26 mouse cellular contexts compared by ENCODE assay signal in the genomic region with DNA sequence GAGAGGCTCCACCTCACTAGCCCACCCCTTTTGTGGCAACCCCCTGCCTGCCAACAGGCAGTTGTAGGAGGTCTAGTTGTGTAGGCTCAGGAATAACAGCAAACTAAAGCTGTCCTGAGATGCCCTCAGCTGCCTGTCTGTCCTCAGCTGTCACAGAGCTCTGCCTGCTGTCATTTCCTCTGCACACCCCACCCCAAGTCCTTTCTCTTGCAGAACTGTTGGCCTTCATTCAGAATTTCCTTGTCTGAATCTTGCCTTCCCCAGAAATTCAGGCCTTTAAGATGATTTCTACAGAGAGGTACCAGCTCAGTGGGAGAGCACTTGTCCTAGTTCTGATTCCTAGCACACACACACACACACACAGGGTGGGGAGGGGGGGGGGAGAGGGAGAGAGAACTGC. TPM values are rescaled to one million over a fixed set of nuclear protein-coding genes. Genes with fewer than 3 reads are reported as not detected.
A peak's percentile ranks its signal among the peaks of the same experiment; 100 is the strongest.
DNase-seq lines count a peak whose midpoint lies in the region; ATAC-seq and TF ChIP-seq lines count a peak whose summit lies in the region.
"Had no signal": no experiment of that assay in that cellular context is flagged by ENCODE, and none has a peak within 500 bp of the region (broad histone marks: within the 10 kb centered on the region; RNA-seq: fewer than 3 reads in every experiment).

No protein-coding gene starts in this region.

- no peak overlapping the region for H3K4me3 ChIP-seq in gastrocnemius, adult 2 months
- no peak overlapping the region for H3K4me3 ChIP-seq in lung, adult 2 months (replicated peaks; ENCODE audit: extremely low read depth, low read depth, low read length)
- no peak overlapping the region for H3K4me3 ChIP-seq in lung, embryonic 14.5 days (ENCODE audit: low read depth, low read length)
- H3K4me3 ChIP-seq in forebrain, embryonic 11.5 days (ENCODE audit: low read depth, low read length), result no peak overlapping the region
- H3K4me3 ChIP-seq: embryonic facial prominence, embryonic 12.5 days; erythroblast, embryonic 14.5 days; hindbrain, embryonic 15.5 days; intestine, embryonic 15.5 days; limb, embryonic 12.5 days; liver, embryonic 12.5 days; midbrain, embryonic 13.5 days had no signal

- intact Hi-C loops in gastrocnemius, adult 2 months (cut with DNase I), result loop anchor here (5.0 to 10.0 kb wide), 2 partner anchors 121 to 228 kb away; partner anchors contain the start of genes Mcee, Mphosph10 and Mtmr10
- intact Hi-C loops in gastrocnemius, postnatal 36 days (cut with DNase I), result no loop called here

- TF ChIP-seq POLR2A in lung, adult 2 months (IDR thresholded peaks at IDR 0.05; ENCODE audit: borderline replicate concordance, extremely low read depth, low read depth, low read length), result no peak

- TF ChIP-seq CTCF in gastrocnemius, adult 2 months (IDR thresholded peaks at IDR 0.05), result no peak
- no peak for TF ChIP-seq CTCF in lung, adult 2 months (IDR thresholded peaks at IDR 0.05; ENCODE audit: insufficient read depth, low read length)
- TF ChIP-seq CTCF in lung, embryonic 14.5 days (IDR thresholded peaks at IDR 0.05; ENCODE audit: low read depth), result no peak

- no peaks in the 10 kb centered on the region for H3K9me3 ChIP-seq in lung, embryonic 14.5 days (ENCODE audit: low read depth, low read length)
- H3K9me3 ChIP-seq in forebrain, embryonic 11.5 days (ENCODE audit: control insufficient read depth, low read length), result no peaks in the 10 kb centered on the region
- H3K9me3 ChIP-seq: embryonic facial prominence, embryonic 12.5 days; hindbrain, embryonic 15.5 days; intestine, embryonic 15.5 days; limb, embryonic 12.5 days; liver, embryonic 12.5 days; midbrain, embryonic 13.5 days had no signal

- peaks cover 9% of the 10 kb centered on the region for H3K4me1 ChIP-seq in lung, adult 2 months (ENCODE audit: control insufficient read depth, insufficient read depth, low read length)
- no peaks in the 10 kb centered on the region for H3K4me1 ChIP-seq in lung, embryonic 14.5 days (ENCODE audit: insufficient read depth)
- no peaks in the 10 kb centered on the region for H3K4me1 ChIP-seq in forebrain, embryonic 11.5 days (replicated peaks; ENCODE audit: control insufficient read depth, insufficient read depth, low read length)
- H3K4me1 ChIP-seq: embryonic facial prominence, embryonic 12.5 days; intestine, embryonic 15.5 days; limb, embryonic 12.5 days; liver, embryonic 12.5 days had no signal

- ATAC-seq in lung, embryonic 14.5 days (ENCODE audit: insufficient read depth), result peak; percentile 77; the same call in 1 of the 2 replicates
- no peak for ATAC-seq in forebrain, embryonic 11.5 days (replicated peaks; ENCODE audit: low FRiP score)
- ATAC-seq: CD4-positive, CD25-positive, alpha-beta regulatory T cell, adult 4 months; forebrain, embryonic 14.5 days; intestine, embryonic 15.5 days; liver, embryonic 12.5 days; midbrain, embryonic 13.5 days; Patski had no signal

- H3K36me3 ChIP-seq in lung, embryonic 14.5 days (ENCODE audit: insufficient read depth), result no peaks in the 10 kb centered on the region
- H3K36me3 ChIP-seq in forebrain, embryonic 11.5 days (ENCODE audit: control insufficient read depth, insufficient read depth, low read length), result no peaks in the 10 kb centered on the region
- H3K36me3 ChIP-seq: embryonic facial prominence, embryonic 12.5 days; hindbrain, embryonic 15.5 days; intestine, embryonic 15.5 days; limb, embryonic 12.5 days; liver, embryonic 12.5 days; midbrain, embryonic 13.5 days had no signal

- H3K9ac ChIP-seq in lung, embryonic 14.5 days, result no peak overlapping the region
- H3K9ac ChIP-seq in forebrain, embryonic 11.5 days (ENCODE audit: low read length), result no peak overlapping the region
- H3K9ac ChIP-seq: embryonic facial prominence, embryonic 12.5 days; hindbrain, embryonic 15.5 days; intestine, embryonic 15.5 days; limb, embryonic 12.5 days; liver, embryonic 12.5 days; midbrain, embryonic 13.5 days had no signal

- H3K27me3 ChIP-seq in lung, embryonic 14.5 days (ENCODE audit: insufficient read depth, low read length), result no peaks in the 10 kb centered on the region
- H3K27me3 ChIP-seq in forebrain, embryonic 11.5 days (ENCODE audit: control insufficient read depth, insufficient read depth, low read length), result no peaks in the 10 kb centered on the region
- H3K27me3 ChIP-seq: embryonic facial prominence, embryonic 12.5 days; hindbrain, embryonic 15.5 days; intestine, embryonic 15.5 days; limb, embryonic 12.5 days; liver, embryonic 12.5 days; midbrain, embryonic 13.5 days; Patski had no signal

- no peak overlapping the region for H3K4me2 ChIP-seq in lung, embryonic 14.5 days
- no peak overlapping the region for H3K4me2 ChIP-seq in forebrain, embryonic 11.5 days (ENCODE audit: low read depth, low read length, severe bottlenecking)
- H3K4me2 ChIP-seq: embryonic facial prominence, embryonic 12.5 days; hindbrain, embryonic 15.5 days; intestine, embryonic 15.5 days; limb, embryonic 12.5 days; liver, embryonic 12.5 days; midbrain, embryonic 13.5 days had no signal

- DNase-seq in gastrocnemius, adult 2 months, result peak; percentile 24
- DNase-seq in gastrocnemius, postnatal 36 days, result no peak
- DNase-seq in lung, adult 18-20 months, result peak; percentile 25 to 51
- DNase-seq in lung, adult 2 months, result no peak
- DNase-seq in lung, embryonic 14.5 days, result peak; percentile 62
- DNase-seq in lung, postnatal 36 days, result peak; percentile 69
- no peak for DNase-seq in forebrain, embryonic 11.5 days (ENCODE audit: low spot score)
- DNase-seq in spleen, adult 12 weeks (ENCODE audit: low spot score), result no peak
- DNase-seq: adrenal gland, adult 8-10 months; cerebellum, postnatal 10 days; kidney, postnatal 4 days; layer of hippocampus, adult 9-11 months; thymus, adult 18-20 months had no signal

- peak overlapping the region; percentile 48; the same call in 1 of the 2 replicates for H3K27ac ChIP-seq in gastrocnemius, adult 2 months
- H3K27ac ChIP-seq in lung, embryonic 14.5 days (ENCODE audit: low read depth), result no peak overlapping the region
- H3K27ac ChIP-seq in forebrain, embryonic 11.5 days (ENCODE audit: low read depth, low read length), result no peak overlapping the region
- H3K27ac ChIP-seq: embryonic facial prominence, embryonic 12.5 days; hindbrain, embryonic 15.5 days; intestine, embryonic 15.5 days; limb, embryonic 12.5 days; liver, embryonic 12.5 days; macrophage; midbrain, embryonic 13.5 days had no signal

RNA-seq across cellular contexts. Expression of gene Trpm1, which starts 13.1 kb away (rescaled TPM):
- under 1 TPM; 0.48 to 0.59 TPM for total RNA-seq in gastrocnemius, adult 2 months (2021)
- total RNA-seq in gastrocnemius, postnatal 36 days (2021), result under 1 TPM; 0.47 to 0.56 TPM
- 0.22 and 0.41 TPM in 2 replicates for polyA plus RNA-seq in lung, adult 2 months (2012; rRNA removed)
- not detected in 2 replicates for polyA plus RNA-seq in lung, embryonic 14.5 days (2014; fragmentation: Nextera tagmentation; extraction: Ambion mirVana)
- 0.81 and 2.3 TPM in 2 replicates for polyA plus RNA-seq in forebrain, embryonic 11.5 days (2014; fragmentation: Nextera tagmentation; extraction: Ambion mirVana)
- polyA plus RNA-seq: intestine, embryonic 15.5 days; kidney, embryonic 14.5 days; liver, embryonic 12.5 days; macrophage; stomach, embryonic 14.5 days had no signal

Comparison
In these comparisons a context has a peak if more than half of its experiments do, and no peak if none do; other contexts are left out.
1. DNase-seq: peak in gastrocnemius, adult 2 months (single experiment), lung, adult 18-20 months (2 of 2), lung, embryonic 14.5 days (single experiment) and lung, postnatal 36 days (single experiment); none in gastrocnemius, postnatal 36 days (0 of 2), lung, adult 2 months (single experiment), forebrain, embryonic 11.5 days (single experiment) and spleen, adult 12 weeks (single experiment).